Mouse (Mus musculus): ENCODE results near the gene Myo1f. TPM values are rescaled to one million over a fixed set of nuclear protein-coding genes. Genes with fewer than 3 reads are reported as not detected.
A peak's percentile ranks its signal among the peaks of the same experiment; 100 is the strongest.

Gene Myo1f
- total and polyA plus RNA-seq, 3 experiments, result 13.6 to 27.5 (median 19.5) TPM

DNA sequence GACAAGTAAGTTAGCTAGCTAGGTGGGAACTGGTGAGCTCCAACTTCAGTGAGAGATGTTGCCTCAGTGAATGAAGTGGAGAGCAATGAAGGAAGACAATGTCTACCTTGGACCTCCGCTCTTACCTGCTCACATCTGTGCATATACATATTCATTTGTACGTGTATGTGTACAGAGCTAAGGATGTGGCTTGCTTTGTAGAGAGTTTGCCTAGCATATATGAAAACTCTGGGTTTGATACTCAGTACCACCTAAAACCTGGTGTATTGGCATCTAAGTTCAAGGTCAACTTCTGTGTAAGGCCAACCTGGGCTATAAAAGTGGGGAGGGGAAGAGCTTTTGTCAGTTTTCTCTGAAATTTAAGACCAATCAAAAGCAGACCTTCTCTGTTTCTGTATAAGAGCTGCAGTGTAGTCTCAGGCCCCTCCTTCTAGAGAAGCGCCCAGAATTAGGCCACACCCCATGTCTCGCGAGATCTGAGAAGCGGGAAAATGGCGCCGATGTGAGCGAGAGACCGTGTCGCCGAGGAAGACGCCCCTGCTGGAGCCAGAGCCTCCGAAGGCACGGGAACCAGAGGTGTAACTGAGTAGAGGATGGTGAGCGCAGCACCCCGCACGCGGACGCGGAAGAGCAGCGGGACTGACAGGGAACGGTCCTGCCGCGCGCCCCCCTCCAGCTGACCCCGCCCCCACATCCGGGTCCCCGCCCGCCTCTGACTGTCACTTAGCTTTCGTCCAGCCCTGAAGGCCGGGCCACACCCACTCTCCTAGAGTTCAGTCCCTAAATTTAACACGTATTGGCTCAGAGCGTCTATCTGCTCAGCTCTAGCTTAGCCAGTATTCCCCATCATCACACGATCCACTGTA, 73.3 kb downstream of the Myo1f start, which contains the start of gene Zfp414 (continued):
- peak; percentile 100 for TF ChIP-seq CHD2 (IDR thresholded peaks at IDR 0.05; ENCODE audit: low read length)
- no peak for TF ChIP-seq USF1 (IDR thresholded peaks at IDR 0.05; ENCODE audit: low read depth, low read length)
- TF ChIP-seq HCFC1 (IDR thresholded peaks at IDR 0.05; ENCODE audit: low read depth, low read length), result peak; percentile 78
- no peak for TF ChIP-seq JUND (conservative IDR thresholded peaks at IDR 0.05; ENCODE audit: low read depth, low read length)
- no peak for TF ChIP-seq CHD1 (IDR thresholded peaks at IDR 0.05; ENCODE audit: low read depth, low read length)
- TF ChIP-seq PAX5 (IDR thresholded peaks at IDR 0.05; ENCODE audit: low read length), result no peak
- TF ChIP-seq TBP (conservative IDR thresholded peaks at IDR 0.05; ENCODE audit: low read depth, low read length), result peak; percentile 93
- TF ChIP-seq GABPA (IDR thresholded peaks at IDR 0.05; ENCODE audit: insufficient replicate concordance, low read depth, low read length), result no peak
- no peak for TF ChIP-seq ETS1 (conservative IDR thresholded peaks at IDR 0.05; ENCODE audit: low read depth, low read length)
- no peak for TF ChIP-seq JUN (IDR thresholded peaks at IDR 0.05; ENCODE audit: insufficient read depth, low read depth, low read length)
- TF ChIP-seq MAFK (IDR thresholded peaks at IDR 0.05; ENCODE audit: insufficient replicate concordance, low read length), result no peak
- no peak for TF ChIP-seq CTCF (conservative IDR thresholded peaks at IDR 0.05 in 1 of 2, IDR thresholded peaks at IDR 0.05 in 1 of 2; ENCODE audit: low read depth in 2 of 2, low read length in 2 of 2)
- peak; percentile 93 for TF ChIP-seq ZMIZ1 (IDR thresholded peaks at IDR 0.05; ENCODE audit: low read depth, low read length)

DNA sequence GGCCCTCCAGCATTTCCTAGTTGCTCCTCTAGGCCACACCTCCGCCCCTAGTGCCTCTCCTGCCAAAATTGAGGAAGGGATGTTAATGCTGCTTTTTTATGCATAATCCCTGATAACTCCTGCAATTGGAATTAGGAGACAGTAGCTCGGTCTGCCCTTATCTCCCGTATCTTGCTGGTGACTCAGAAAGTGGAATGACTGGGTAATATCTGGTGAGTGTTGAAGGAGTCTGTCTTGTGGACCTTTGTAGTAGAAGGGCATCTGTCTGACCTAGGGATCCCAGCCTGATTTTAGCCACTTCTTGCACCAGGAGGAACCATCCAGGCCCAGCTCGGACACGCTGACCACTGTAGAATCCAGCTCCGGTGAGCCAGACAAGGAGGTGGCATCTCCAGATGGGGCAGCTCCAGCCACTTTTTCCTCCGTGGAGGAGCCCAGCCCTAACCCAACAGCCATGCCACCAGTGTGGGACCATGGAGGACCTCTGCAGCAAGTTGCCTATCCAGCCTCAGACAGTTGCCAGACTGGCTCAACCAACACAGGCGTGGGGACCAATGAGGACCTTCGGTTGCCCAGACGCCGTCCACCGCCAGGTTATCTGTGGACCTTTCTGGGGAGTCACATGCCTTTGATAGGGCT, 74.1 kb downstream of the Myo1f start:
- TF ChIP-seq GABPA (IDR thresholded peaks at IDR 0.05; ENCODE audit: insufficient replicate concordance, low read depth, low read length), result no peak
- no peak for TF ChIP-seq CHD1 (IDR thresholded peaks at IDR 0.05; ENCODE audit: low read depth, low read length)
- no peak for TF ChIP-seq MEF2A (IDR thresholded peaks at IDR 0.05; ENCODE audit: borderline replicate concordance, low read depth, low read length)
- no peak for TF ChIP-seq POLR2AphosphoS2 (IDR thresholded peaks at IDR 0.05; ENCODE audit: low read depth, low read length)
- no peak for TF ChIP-seq CTCF (conservative IDR thresholded peaks at IDR 0.05 in 1 of 2, IDR thresholded peaks at IDR 0.05 in 1 of 2; ENCODE audit: low read depth in 2 of 2, low read length in 2 of 2)
- TF ChIP-seq BHLHE40 (IDR thresholded peaks at IDR 0.05; ENCODE audit: low read depth, low read length), result no peak
- TF ChIP-seq UBTF (IDR thresholded peaks at IDR 0.05; ENCODE audit: low read depth, low read length), result no peak
- dilution Hi-C loops (cut with MboI; ENCODE audit: extremely low pct_ligation_motif_present, extremely low pct_unique_long_range_greater_than_20kb, low sequenced_read_pairs) (no loop called here), in situ Hi-C loops (cut with MboI; ENCODE audit: low pct_ligation_motif_present, low pct_unique_long_range_greater_than_20kb, low sequenced_read_pairs) (no loop called here)
- H3K9me3 ChIP-seq (replicated peaks; ENCODE audit: low read length), result no peaks in the 10 kb centered on the region
- H3K4me2 ChIP-seq (ENCODE audit: insufficient read depth, low read depth, poor library complexity, severe bottlenecking), result peak overlapping the region; percentile 83
- 0 out of 2 replicates have a peak, but pooled peaks cover 3% of the 10 kb centered on the region for H3K79me2 ChIP-seq (replicated peaks; ENCODE audit: control insufficient read depth, extremely low read depth, insufficient read depth, poor library complexity, severe bottlenecking)
- H3K27me3 ChIP-seq (replicated peaks), result no peaks in the 10 kb centered on the region
- no peak for DNase-seq (ENCODE audit: extremely low read depth)
- peak overlapping the region; percentile 68 for H3K9ac ChIP-seq (ENCODE audit: insufficient read depth, low read depth)
- peak overlapping the region; percentile 72 to 87 (median 74) for H3K4me3 ChIP-seq (replicated peaks in 1 of 3; ENCODE audit: low read depth in 2 of 3, low read length in 2 of 3, poor library complexity in 1 of 3)
- peaks cover 12 to 21% of the 10 kb centered on the region in 2 experiments for H3K4me1 ChIP-seq (ENCODE audit: control insufficient read depth in 1 of 2, insufficient read depth in 2 of 2)
- peaks cover 15 to 43% of the 10 kb centered on the region in 2 experiments for H3K36me3 ChIP-seq (replicated peaks in 1 of 2; ENCODE audit: control insufficient read depth in 1 of 2, insufficient read depth in 1 of 2, low read length in 1 of 2)
- no peak overlapping the region for H3K27ac ChIP-seq (ENCODE audit: insufficient read depth, low read depth)

Data from CH12.LX (cell line).